Mouse (Mus musculus) right cerebral cortex, postnatal 10 days (tissue): ENCODE measurements around the gene Svbp.

ENCODE experiments used
- DNase-seq, 2 experiments: peaks; one replicate each; pipeline ENCODE4 v3.0.0; 2021; ENCODE audit warnings: low spot score in 2 of 2

Svbp gene

GRCm38 (mm10) chr4:119245961-119246360 lies 50.9 kb downstream of the Svbp start:
- DNase-seq = no peak

- DNase-seq = no peak
Measured at GRCm38 (mm10) chr4:119246688-119247225, 51.7 kb downstream of the Svbp start.

- peak; percentile 66 to 76 for DNase-seq
Measured at GRCm38 (mm10) chr4:119247462-119248235, 52.5 kb downstream of the Svbp start.

DNA sequence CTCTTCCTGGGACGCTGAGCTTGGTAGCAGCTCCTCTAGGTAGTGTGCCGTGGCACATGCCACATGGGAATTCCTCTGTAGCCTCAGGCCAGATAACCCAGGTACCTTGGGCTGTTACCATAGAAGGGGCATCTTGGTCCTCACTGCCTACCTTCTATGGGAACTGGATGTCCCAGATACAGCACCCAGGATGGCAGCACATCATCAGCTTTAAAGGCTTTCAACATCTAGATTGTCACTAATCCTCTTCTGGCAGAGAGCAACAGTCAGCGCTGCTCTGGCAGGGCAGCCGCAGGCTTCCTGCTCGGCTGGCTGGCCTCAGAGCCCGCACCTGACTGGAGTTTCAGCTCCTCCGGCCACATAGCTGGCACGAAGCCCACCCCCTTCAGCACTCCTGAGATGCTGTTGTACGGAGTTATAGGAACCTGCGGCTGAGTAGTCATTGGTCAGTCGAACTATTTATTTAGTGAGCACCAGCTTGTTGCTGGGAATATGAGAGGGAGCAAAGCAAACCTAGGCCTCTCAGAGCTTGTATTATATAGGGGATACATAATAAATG lies 53.4 kb downstream of the Svbp start:
- no peak for DNase-seq
